Mouse (Mus musculus): ENCODE results near the gene Hoxd3.

Hoxd3 gene

GRCm38 (mm10) chr2:74679596-74679971, 32.1 kb upstream of the Hoxd3 start:
- DNase-seq (ENCODE audit: low spot score) = no peak

GRCm38 (mm10) chr2:74679980-74680379, 31.7 kb upstream of the Hoxd3 start:
- no peak for DNase-seq (ENCODE audit: low spot score)

DNA sequence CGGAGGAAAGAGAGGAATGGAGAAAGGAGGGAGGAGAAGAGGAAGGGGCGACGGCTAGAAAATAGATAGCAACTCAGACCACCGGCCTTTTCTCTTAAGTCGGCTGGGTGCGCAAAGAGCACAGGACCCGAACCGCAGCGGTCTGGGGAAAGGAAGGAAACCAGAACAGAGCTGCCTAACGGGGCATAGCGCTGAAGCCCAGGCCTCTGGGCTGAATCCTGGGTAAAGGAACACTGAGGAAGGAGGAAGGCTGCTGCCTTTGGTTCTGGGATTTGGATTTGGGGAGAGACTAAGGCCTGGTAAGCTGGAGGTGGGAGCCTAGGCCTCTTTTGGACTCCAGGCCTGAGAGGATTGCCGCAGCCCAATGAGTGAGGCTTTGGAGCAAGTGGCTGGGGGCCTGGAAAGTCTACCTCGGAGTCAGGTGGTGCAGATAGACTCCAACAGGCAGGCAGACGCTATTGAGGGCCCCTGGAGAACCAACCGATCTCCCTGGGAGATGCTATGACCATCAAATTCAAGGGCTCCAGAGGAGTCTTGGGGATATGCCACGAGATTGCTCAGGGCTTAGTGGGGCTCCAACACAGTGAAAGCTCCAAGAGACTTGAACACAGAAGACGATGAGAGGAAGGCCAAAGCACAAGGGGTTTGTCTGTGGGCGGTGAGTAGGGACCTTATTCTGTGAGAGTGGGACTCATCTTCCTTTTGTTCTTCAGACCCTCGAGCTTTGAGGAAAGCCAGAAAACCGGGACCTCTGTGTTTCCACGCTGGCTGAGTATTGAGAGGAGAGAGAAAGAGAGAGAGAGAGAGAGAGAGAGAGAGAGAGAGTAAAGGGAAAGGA, 30.9 kb upstream of the Hoxd3 start:
- no peak for DNase-seq (ENCODE audit: low spot score)

DNA sequence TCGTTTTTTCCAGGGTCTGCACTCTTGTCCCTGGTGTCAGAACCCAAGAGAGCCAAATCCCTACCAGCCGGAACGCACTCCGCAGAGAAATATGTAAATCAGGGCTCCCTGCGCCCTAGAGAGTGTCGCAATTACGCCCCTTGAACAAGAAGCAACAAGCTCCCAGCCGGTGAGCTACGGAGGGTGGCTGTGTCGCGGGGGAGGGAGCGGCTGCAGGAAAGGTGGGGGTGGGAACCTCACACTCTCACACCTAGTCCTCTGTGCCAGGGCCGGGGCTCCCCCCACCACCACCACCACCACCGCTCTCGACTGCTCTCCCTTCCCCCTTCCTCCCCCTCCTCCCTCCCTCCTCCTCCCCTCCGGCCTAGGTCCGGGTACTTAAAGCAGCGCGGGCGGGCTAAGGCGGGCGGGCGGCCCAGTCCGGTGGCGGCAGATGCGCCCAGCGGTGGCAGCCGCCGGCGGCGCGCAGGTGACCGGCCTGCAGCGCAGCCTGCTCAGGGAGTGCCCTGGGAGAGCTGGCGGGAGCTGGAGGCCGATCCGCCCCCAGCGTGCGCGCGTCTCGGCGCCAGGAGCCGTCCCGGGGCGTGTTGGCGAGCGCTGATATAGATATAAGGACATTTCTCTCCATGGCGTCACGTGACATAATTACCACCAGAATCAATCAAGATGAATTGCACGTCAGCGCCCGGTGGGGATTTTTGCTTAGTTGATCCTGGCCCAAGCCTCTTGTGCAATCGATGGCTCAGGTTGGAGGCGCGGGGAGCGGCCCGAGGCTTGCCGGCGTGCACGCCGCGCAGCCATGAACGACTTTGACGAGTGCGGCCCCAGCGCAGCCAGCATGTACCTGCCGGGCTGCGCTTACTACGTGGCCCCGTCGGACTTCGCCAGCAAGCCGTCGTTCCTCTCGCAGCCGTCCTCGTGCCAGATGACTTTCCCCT, 29.9 kb upstream of the Hoxd3 start:
- no peak for DNase-seq (ENCODE audit: low spot score)

DNA sequence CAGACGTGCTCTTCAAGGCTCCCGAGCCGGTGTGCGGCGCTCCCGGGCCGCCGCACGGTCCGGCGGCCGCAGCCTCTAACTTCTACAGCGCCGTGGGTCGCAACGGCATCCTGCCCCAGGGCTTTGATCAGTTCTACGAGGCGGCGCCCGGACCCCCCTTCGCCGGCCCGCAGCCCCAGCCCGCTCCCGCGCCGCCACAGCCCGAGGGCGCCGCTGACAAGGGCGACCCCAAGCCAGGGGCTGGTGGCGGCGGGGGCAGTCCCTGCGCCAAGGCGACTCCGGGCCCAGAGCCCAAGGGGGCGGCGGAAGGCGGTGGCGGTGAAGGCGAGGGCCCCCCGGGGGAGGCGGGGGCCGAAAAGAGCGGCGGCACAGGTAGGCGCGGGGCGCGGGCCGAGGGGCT, 28.9 kb upstream of the Hoxd3 start:
- DNase-seq (ENCODE audit: low spot score) = no peak

GRCm38 (mm10) chr2:74683471-74683951, 28.2 kb upstream of the Hoxd3 start:
- DNase-seq (ENCODE audit: low spot score) = no peak

- DNase-seq (ENCODE audit: low spot score) = no peak
These were observed 27.6 kb upstream of the Hoxd3 start for GRCm38 (mm10) chr2:74684106-74684505.

DNA sequence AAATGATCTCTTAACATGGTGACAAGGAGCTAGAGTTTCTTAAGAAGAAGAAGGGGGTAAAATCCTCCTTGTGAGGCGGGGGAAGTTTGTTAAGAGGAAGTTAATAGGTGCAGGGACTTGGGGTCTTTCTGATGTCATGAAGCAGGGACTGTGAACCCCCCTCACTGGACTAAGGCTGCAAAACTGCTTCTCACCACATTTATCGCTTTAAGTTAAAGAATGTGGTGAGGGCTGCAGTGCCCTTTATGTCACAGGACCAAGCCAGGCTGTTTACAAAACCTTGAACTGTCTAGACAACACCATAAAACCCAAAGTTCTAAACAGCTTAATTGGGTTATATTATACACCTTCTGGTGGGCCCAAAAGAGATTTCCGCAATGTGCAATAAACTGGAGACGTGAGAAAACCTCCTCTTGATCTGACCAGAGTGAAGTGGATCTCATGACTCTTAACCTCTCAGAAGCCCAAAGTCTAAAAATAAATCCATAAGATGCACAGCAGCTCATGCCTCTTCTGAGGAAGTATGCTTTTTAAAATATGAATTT, 26.6 kb upstream of the Hoxd3 start:
- no peak for DNase-seq (ENCODE audit: low spot score)

DNA sequence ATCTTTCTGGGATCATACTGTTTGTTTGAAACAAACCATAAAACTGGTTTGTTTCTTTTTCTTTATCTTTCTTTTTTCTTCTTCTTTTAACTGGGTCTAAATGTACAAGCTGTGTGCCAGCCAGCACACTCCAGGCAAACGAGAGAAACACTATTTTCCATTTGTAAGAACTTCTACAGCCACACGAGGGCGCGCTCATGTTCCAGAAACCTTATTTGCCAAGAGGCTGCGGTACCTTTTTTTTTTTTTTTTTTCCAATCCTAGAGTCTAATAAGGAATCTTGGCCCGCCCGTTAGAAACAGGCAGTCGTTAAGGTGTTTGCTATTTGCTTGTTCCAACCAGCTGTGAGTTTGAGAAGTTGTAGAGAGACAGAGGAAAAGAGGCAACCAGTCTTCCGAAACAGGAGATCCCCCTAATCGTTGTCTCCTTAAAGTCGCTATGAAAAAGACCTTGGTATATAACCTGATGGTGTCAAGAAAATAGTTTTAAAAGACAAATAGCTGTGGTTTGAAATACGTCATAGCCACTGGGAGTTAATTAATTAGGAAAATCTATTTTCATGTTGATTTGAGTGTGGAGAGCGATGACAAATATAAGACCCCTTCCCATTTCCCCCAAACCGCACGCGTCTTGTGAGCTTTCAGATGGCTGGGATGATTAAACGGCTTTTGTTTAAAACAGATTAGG, 25.3 kb upstream of the Hoxd3 start:
- no peak for DNase-seq (ENCODE audit: low spot score)

DNA sequence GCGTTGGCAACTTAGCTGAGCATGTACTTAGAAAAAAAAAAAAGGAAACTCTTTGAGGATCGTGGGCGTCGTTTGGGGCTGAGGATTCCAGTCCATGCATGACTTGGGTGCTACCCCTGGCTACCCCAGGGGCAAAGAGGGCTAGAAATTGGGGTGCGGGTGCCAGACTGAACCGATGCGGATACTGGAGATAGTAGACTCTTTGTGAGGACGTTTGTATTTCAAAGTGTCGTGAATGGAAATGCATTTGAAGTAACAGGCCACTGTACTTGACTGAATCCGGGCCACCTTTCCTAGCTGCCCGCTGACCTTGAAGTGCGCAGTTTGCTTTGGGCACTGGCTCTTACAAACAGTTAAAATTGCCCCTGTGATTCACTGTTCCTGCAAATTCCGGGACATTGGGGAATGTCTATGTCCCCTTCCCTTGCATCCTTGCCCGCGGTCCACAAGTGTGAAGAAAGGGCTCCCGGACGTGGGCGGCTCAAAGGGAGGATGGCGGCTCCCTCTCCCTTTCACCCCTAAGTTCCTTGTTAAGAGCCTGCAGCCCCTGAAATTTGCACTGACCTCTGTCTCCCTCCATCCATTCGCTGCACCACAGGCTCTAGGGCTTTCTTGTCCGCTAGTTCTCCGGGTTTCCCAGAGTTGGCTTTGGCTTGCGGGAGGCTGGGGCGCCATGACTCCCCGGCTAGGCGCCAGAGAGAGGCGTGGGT, 24.6 kb upstream of the Hoxd3 start:
- no peak for DNase-seq (ENCODE audit: low spot score)

DNA sequence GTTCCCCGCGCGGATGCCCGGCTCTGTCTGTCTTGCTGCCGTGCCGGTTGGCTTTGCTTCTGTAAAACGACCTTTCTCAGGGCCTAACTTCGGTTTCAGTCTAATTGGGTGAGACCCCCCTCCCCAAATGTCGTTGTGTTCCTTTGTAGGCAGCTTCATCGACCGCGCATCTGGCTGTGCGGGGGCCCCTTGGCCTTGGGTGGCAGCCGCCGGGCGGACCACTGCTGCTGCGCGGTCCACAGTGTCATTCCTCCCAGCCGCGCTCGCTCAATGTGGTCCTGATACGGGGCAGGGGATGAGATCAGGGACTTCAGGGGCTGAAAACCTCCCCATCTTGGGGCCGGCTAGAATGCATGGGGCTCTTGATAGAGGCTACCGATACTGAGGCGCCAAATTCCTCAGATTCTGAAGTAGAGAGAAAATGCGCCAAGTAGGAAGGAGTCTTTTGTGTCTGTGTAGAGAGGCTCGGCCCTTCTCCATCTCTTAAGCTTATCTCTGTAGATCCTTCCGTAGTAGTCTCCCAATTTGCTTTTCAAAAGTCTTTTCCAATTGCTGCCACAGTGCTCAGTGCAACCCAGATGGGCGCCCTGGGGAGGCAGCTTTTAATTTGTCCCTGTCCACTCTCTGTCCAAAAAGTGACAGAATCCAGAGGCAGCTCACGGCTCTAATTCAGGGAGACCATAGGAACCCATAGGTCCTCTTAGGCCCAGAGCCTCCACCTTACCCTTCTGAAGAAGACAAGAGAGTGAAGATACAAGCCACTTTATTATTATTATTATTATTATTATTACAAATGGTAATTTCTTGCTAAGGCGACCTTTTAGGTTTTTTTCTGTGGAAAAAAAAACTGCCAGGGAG, 23.8 kb upstream of the Hoxd3 start:
- no peak for DNase-seq (ENCODE audit: low spot score)

DNA sequence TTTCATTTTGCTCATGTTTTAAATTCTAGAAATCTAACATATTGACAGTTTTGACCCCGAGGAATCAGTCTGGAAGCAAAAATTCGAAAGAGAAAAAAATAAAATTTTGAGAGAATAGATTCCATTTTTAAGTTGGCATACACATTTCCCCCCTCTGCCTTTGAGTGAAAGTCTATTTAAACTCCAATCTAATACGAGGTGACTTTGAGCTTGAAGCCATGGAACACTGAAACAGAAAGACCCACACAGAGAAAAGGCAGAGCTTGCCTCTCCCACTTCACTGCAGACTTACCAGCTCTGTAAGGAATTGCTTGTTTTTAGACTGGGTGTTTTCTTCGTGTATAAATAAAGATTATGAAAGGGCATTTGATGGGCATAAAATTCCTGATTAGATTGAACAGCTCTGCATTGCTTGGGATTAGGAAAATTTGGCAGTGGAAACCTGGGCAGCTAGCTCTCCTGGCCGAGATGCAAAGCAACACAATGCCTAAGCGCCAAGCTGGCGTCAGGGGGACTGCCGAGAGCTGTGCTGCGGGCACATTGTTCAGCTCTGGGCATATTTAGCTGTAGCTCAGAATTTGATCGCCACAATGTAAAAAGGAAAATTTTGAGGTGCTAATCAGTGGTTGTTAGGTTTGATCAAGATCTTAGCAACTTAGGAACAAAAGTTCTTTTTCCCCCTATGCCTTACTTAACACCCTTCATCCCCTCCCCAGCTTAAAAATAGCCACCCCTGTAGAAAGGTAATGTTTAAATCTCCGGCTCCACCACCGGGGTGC, 22.7 kb upstream of the Hoxd3 start:
- no peak for DNase-seq (ENCODE audit: low spot score)

- DNase-seq (ENCODE audit: low spot score) = no peak
These were observed 22.0 kb upstream of the Hoxd3 start for GRCm38 (mm10) chr2:74689574-74690337.

DNA sequence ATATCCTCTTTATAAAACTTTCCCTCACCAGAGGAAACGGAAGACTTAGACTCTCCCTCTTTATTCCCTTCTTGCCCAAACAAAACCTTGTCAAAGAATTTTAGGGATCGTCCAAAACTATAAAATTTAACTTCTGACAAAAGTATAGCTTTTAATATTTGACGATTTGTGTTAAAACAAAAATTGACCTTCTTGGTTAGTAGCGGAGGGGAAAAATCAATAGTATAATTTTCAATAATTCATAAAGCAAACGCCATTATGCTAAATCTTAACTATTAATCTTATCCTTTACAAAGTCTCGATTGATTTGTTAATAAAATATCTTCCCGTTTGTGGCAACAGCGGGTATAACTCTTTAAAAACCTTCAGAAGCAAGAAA, 21.4 kb upstream of the Hoxd3 start:
- no peak for DNase-seq (ENCODE audit: low spot score)

- DNase-seq (ENCODE audit: low spot score) = no peak
These were observed 20.4 kb upstream of the Hoxd3 start, which contains the start of gene Hoxd10 for GRCm38 (mm10) chr2:74691022-74691951. TSS of gene Hoxd10 (plus strand) at chr2:74691924.

GRCm38 (mm10) chr2:74691995-74692807, 19.5 kb upstream of the Hoxd3 start:
- no peak for DNase-seq (ENCODE audit: low spot score)
